Mouse (Mus musculus) stomach, embryonic 16.5 days (tissue): ENCODE results near the gene Akr1b7. TPM values are rescaled to one million over a fixed set of nuclear protein-coding genes. Genes with fewer than 3 reads are reported as not detected.

Experiments used
- ATAC-seq: fragments of 200-750 bp; cut with Nextera tagmentation; 2 replicates; pipeline ENCODE4 v1.8.0; 2017; ENCODE audit warnings: moderate number of reproducible peaks, moderate TSS enrichment; ENCODE audit not compliant: insufficient read depth, low FRiP score
- H3K27ac ChIP-seq: fragments of 300-500 bp; sonication (generic); 2 replicates; pipeline ENCODE4 v1.5.1; 2014; ENCODE audit warnings: low read length
- H3K27me3 ChIP-seq: fragments of 300-500 bp; sonication (generic); 2 replicates; pipeline ENCODE4 v1.6.1; 2014; ENCODE audit warnings: low read length, control low read depth, mixed read lengths; ENCODE audit not compliant: control insufficient read depth, insufficient read depth
- H3K36me3 ChIP-seq: fragments of 300-500 bp; sonication (generic); 2 replicates; pipeline ENCODE4 v1.6.1; 2014; ENCODE audit warnings: low read length; ENCODE audit not compliant: control insufficient read depth, insufficient read depth
- H3K4me1 ChIP-seq: fragments of 300-500 bp; sonication (generic); 2 replicates; pipeline ENCODE4 v1.6.1; 2014; ENCODE audit warnings: low read length, control low read depth, mixed read lengths; ENCODE audit not compliant: control insufficient read depth, insufficient read depth
- H3K4me2 ChIP-seq: fragments of 300-500 bp; sonication (generic); 2 replicates; pipeline ENCODE4 v1.6.1; 2014; ENCODE audit warnings: low read depth, low read length, mixed read lengths
- H3K4me3 ChIP-seq: fragments of 300-500 bp; sonication (generic); replicated peaks from 2 replicates; pipeline ENCODE4 v1.5.1; 2014; ENCODE audit warnings: mild to moderate bottlenecking, low read length
- H3K9ac ChIP-seq: fragments of 300-500 bp; sonication (generic); 2 replicates; pipeline ENCODE4 v1.6.1; 2014; ENCODE audit warnings: low read length
- H3K9me3 ChIP-seq: fragments of 300-500 bp; sonication (generic); replicated peaks from 2 replicates; pipeline ENCODE4 v1.6.1; 2016; ENCODE audit warnings: low read length, control low read depth; ENCODE audit not compliant: control insufficient read depth
- WGBS: fragments of 180-500 bp; shearing (Covaris S2); extraction: QIAGEN DNeasy Blood & Tissue Kit; methylation state at CpG from one replicate; pipeline ENCODE4 v1.1.7; 2014; 5-methylcytosine and 5-hydroxymethylcytosine counted together
- polyA plus RNA-seq: library from polyadenylated mRNA; unstranded; fragments of >200 nt; fragmentation: Nextera tagmentation; extraction: Ambion mirVana; gene quantifications from 2 replicates; pipeline ENCODE4 v1.2.1, GENCODE M21; 2015

Gene Akr1b7
- polyA plus RNA-seq, 1 experiment from 2014 or later: 16.7 TPM

DNA sequence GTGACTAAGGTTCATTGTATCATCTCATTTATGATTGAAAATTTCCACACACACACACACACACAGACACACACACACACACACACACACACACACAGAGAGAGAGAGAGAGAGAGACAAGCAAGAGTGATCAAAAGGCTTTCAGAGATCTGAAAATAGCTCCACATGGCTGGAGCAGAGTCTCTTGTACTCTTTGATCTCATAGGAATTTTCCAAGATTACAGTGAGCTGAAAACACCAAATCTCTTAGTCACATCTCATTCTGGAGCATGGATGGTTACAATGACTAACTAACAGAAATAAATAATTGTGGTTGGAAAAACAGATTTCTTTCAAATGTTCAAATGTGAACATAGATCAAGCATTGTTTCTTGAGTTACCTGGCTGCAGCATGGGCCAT lies 47.3 kb downstream of the Akr1b7 start:
- Histone ChIP-seq H3K4me3 (no peak overlapping the region), H3K9ac (no peak overlapping the region), H3K4me1 (no peaks in the 10 kb centered on the region), H3K27ac (no peak overlapping the region), H3K27me3 (no peaks in the 10 kb centered on the region), H3K4me2 (no peak overlapping the region), H3K36me3 (no peaks in the 10 kb centered on the region), H3K9me3 (no peaks in the 10 kb centered on the region)
- ATAC-seq: no peak

GRCm38 (mm10) chr6:34460651-34461050 lies 48.5 kb downstream of the Akr1b7 start:
- Histone ChIP-seq H3K9ac (no peak overlapping the region), H3K4me3 (no peak overlapping the region), H3K4me1 (no peaks in the 10 kb centered on the region), H3K27me3 (no peaks in the 10 kb centered on the region), H3K9me3 (no peaks in the 10 kb centered on the region), H3K27ac (no peak overlapping the region), H3K36me3 (no peaks in the 10 kb centered on the region), H3K4me2 (no peak overlapping the region)
- WGBS: 46% methylated on average over 4 of the region's 4 CpGs
- no peak for ATAC-seq

- Histone ChIP-seq H3K4me1 (no peaks in the 10 kb centered on the region), H3K9me3 (no peaks in the 10 kb centered on the region), H3K27ac (no peak overlapping the region), H3K27me3 (no peaks in the 10 kb centered on the region), H3K4me2 (no peak overlapping the region), H3K4me3 (no peak overlapping the region), H3K36me3 (no peaks in the 10 kb centered on the region), H3K9ac (no peak overlapping the region)
- WGBS: 91% methylated on average over 4 of the region's 4 CpGs
- ATAC-seq: no peak
Measured at GRCm38 (mm10) chr6:34463582-34463981, 51.4 kb downstream of the Akr1b7 start.

DNA sequence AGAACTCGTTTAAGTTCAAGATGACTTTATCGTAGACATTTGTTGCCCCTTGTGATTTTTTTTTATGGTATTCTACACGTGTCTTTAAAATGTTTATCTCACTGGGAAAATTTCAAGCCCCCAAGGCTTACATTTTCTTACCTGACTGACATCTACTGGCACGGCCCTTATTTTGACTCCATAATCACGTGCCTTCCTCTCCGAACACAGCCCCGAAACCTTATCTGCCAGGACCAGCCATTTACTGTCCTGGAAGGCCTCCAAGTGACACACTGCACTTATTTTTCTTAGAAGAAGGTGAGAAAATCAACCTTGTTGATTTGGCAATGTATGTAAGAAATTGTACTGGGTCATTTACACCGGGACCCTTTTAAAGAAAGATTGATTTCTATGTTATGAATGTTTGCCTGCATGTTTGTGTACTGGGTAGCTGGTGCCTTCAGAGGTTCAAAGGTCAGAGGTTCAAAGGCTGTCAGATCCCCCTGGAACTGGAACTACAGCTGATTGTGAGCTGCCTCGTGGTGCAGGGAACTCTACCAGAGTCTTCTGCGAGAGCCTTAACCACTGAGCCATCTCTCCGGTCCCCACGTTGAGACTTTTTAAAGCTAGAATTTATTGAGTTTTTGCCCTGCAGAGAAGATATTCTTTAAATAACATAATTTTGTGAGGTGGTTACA lies 59.4 kb downstream of the Akr1b7 start:
- H3K27ac ChIP-seq: no peak overlapping the region
- H3K27me3 ChIP-seq: no peaks in the 10 kb centered on the region
- no peak overlapping the region for H3K9ac ChIP-seq
- 65% methylated on average over 12 of the region's 12 CpGs for WGBS
- H3K36me3 ChIP-seq: no peaks in the 10 kb centered on the region
- H3K4me2 ChIP-seq: no peak overlapping the region
- H3K4me1 ChIP-seq: peaks cover 7% of the 10 kb centered on the region
- H3K9me3 ChIP-seq: no peaks in the 10 kb centered on the region
- no peak for ATAC-seq
- H3K4me3 ChIP-seq: no peak overlapping the region

Other genes starting within 250 kb of the Akr1b7 start
- gene Slc35b4, start 235.2 kb upstream of the Akr1b7 start, polyA plus RNA-seq: 43.4 and 44.3 TPM in 2 replicates
- gene Akr1b3, start 94.9 kb upstream of the Akr1b7 start, polyA plus RNA-seq: 122 and 130 TPM in 2 replicates
- gene Akr1b8, start 58.2 kb upstream of the Akr1b7 start, polyA plus RNA-seq: 5.6 and 6.9 TPM in 2 replicates
- gene Akr1b10, start 28.1 kb upstream of the Akr1b7 start, polyA plus RNA-seq: 21.6 and 24.9 TPM in 2 replicates
- gene Bpgm, start 63.9 kb downstream of the Akr1b7 start, polyA plus RNA-seq: 44.1 and 55.0 TPM in 2 replicates
- 362 and 363 TPM in 2 replicates for gene Cald1, start 186.2 kb downstream of the Akr1b7 start, polyA plus RNA-seq